Mouse (Mus musculus): Measurements from ENCODE around the gene Odf3b.

GRCm38 (mm10) chr15:89424621-89425020, 45.5 kb upstream of the Odf3b start:
- TF ChIP-seq GATA1 (IDR thresholded peaks at IDR 0.05; ENCODE audit: borderline replicate concordance, low read length) (no peak), FLI1 (IDR thresholded peaks at IDR 0.05; ENCODE audit: low read length) (no peak)
